Mouse (Mus musculus) heart, adult 2 months (tissue): ENCODE data around the gene Exoc4.

Experiments used
- CTCF ChIP-seq: fragments of 200-600 bp; IDR thresholded peaks from 2 replicates; pipeline ENCODE4 v1.8.1; 2022; ENCODE audit warnings: antibody characterized with exemption, mild to moderate bottlenecking, moderate library complexity
- EP300 ChIP-seq: fragments of 200-500 bp; IDR thresholded peaks from 2 replicates; pipeline ENCODE4 v1.6.1; 2011; ENCODE audit warnings: low read depth, low read length, control low read depth; ENCODE audit not compliant: insufficient read depth
- POLR2A ChIP-seq: fragments of 200-500 bp; IDR thresholded peaks from 2 replicates; pipeline ENCODE4 v1.6.1; 2011; ENCODE audit warnings: mild to moderate bottlenecking, low read depth, low read length, control low read depth; ENCODE audit not compliant: insufficient read depth

DNA sequence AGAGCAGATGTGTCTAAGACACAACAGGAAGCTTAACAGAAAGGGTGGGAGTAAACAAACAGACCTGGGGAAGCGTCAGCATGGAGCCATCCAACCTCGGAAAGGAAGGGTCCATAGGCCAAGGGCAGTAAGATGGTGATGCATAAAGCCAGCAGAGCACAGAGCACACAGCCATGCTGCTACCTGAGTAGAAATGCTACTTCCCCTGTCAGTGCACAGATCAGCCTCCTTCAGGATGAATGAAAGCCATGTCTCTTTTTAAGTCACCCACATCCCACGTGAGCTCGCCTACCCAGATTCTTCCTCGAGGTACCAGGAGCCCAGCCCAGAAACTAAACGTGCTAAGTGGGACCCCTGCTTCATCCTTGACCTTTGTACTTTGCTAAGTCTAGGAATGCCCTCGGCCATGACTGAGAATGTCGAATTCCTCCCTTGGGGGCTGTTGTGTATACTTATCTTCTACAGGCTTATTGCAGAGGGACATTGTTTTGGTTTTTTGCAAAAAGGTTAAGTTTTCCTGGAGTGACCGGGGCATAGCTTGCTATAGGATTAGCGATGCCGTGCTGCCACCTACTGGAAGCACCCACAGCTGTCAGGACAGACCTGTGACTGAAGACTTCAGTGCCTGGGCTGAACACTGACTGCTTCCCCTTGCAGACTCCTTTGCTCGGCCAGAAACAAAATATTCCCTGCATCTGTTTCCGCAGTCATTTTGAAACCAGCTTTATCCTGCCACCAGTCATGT, 680.6 kb downstream of the Exoc4 start:
- TF ChIP-seq POLR2A (no peak), CTCF (peak; percentile 93), EP300 (peak; percentile 73; the same call in 1 of the 2 replicates)
